Mouse (Mus musculus) C2C12 (cell line): Measurements from ENCODE around the gene Slc1a4.

Experiments
- CTCF ChIP-seq: IDR thresholded peaks from one replicate; pipeline ENCODE4 v1.5.1; 2011; ENCODE audit not compliant: control insufficient read depth, insufficient read depth, insufficient read length
- MYOD1 ChIP-seq: IDR thresholded peaks from one replicate; pipeline ENCODE4 v1.6.1; 2011; ENCODE audit warnings: low read depth; ENCODE audit not compliant: control insufficient read depth, insufficient read length

DNA sequence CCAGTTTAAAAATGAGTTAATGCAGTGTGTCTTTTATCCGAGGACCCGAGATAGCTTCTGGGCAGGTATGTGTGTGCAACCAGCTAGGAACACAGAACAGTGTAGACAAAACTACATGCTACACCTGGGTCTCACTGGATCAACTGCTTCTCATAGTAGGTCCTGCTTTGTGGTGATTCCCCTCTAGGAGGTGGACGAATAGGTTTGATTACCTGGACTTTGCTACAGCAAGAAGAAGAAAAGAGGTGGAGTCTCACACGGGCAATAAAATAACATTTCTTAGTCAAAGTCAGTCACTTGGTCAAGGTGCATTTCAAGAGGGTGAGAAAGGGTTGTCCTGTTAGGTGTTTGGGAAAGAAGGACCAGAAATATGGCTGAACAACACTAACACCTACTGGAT lies 11.4 kb upstream of the Slc1a4 start:
- TF ChIP-seq CTCF = no peak
- no peak for TF ChIP-seq MYOD1
